Mouse (Mus musculus): ENCODE data around the gene Mast3. TPM values are rescaled to one million over a fixed set of nuclear protein-coding genes. Genes with fewer than 3 reads are reported as not detected.

Mast3 gene
- total RNA-seq, 2 experiments from 2014 or later: 7.2 to 8.9 TPM

DNA sequence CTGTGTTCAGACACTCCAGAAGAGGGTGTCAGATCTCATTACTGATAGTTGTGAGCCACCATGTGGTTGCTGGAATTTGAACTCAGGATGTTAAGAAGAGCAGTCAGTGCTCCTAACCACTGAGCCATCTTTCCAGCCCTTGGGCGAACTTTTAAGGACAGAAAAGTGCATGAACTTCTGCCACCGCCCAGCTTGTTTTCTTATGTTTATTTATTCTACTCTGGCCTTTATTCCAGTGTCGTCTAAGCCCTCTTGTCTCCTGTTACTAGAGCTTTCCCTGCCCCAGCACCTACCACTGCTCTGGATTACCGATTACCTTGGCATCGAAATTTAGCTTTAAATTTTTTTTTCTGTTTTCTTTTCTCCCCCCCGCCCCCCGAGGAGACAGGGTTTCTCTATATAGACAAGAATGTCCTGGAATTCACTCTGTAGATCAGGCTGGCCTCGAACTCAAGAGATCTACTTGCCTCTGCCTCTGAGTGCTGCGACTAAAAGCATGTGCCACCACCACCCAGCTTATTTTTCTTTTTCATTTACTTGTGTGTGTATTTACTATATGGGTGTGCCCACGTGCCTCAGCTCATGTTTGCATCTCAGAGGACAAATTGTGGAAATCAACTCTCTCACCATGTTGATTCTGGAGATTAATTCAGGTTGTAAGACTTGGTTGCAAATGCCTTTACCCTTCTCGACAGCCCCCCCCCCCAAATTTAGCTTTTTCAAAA is 1.9 kb downstream of the Mast3 start:
- DNase-seq: no peak

DNA sequence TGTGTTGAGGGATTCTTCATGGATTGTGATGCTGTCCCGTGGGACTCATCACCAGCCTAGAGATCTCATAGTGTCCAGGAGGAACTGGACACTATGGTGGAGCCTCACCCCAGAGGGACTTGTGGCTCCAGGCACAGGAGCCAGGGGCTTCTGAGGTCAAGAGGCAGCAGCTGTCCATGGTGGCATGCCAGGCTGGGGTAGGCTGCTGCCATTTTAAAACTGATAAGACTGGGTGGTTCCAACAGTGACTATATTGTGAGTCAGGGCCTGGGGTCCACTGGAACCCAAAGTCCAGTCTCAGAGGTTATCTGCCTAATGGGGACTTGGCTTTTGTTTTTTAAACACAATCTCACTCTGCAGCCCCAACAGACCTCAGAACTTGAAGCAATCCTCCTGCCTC is 3.0 kb downstream of the Mast3 start:
- no peak for DNase-seq

DNA sequence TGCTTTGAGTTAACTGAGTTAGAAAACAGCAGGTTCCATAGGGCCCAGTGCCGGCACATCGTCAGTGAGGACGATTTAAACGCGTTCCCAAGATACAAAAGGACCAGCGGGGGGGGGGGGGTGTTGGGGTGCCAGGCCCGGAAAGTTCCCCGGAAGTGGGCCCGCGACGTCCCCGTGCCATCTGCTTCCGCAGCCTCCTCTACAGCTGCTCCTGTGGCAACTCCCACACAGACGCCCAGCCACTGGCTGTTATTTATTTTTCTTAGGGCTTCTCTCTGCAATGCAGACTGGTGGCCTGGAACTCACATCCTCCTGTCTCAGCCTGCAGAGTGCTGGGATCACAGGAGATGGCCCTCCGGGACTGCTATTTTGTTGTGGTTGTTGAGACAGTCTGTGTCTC is 3.7 kb downstream of the Mast3 start:
- no peak for DNase-seq

DNA sequence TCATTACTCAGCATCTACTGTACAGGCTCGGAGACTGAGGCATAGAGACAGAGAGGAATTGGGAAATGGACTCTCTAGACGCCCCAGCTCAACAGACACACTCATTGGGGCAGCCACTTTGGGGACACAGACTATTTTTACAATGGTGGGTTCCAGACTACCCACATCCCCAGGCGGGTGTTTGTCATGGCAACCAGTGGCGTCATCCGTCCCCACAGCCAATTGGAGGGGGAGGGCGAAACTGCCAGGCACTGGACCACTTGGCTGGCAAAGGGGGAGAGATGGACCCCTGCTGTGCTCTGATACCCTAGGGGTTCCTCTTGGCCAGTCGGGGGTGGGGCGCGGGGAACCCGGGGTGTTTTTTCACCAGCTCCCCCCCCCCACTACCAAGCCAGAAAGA is 4.2 kb downstream of the Mast3 start:
- DNase-seq: no peak

DNA sequence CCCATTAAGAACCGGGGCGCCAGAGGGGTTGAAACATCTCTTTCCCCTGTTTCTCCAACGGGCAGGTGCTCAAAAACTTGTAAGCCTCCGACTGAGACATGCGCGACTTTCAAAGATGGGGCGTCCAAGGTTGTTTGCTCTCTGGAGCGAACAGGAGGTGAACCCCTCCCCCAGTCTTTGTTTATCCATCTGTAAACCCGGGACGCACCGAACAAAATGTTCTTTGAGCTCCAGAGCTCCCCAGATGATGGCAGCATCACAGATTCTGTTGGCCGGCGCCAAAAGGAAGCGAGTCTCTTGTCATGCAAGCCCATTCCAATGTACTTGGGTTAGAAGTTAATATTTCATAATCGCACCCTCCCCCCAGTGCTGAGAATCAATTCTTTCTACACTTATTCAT is 6.6 kb downstream of the Mast3 start:
- DNase-seq: no peak

DNA sequence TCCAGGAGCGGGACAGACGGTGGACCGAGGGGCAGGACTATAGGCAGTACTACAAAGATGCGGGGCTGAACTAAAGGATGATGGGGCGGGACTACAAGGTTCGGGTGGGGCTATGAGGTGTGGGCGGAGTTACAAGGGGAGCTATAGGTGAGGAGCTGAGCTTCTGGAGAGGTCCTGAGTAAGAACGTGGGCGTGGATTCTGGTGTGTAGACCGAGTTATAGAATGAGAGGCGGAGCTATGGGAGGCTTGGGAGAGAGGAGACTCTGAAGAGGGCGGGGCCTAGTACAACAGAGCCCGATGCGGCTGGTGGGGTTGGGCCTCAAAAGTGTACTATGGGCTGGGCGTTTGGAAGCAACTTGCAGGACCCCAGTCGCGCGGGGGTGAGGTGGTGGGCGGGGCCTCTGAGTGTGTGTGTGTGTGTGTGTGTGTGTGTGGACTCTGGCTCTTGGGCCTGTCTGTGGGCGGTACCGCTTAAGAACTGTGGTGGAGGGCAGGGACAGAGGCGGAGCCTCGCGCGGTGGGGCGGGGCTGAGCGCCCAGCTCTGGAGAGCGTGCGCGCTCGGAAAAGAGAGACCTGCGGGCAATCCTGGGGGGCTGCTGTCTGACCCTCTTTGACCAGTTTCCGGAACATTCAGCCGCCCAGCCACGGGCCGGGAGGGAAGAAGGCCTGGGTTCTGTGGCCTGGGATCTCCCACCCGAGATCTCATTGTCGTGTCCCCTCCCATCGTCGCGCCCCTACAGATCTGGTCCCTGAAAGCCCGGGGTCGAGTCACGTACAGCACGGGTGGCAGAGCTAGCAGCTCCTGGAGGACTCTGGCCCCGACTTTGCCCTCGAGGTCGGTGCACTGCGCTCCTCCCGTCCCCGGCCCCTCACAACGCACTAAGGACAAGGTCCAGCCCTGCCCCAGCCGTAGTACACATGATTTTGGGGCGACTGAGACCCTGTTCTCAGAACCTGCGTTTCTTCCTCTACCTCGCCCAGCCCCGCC is 7.5 kb downstream of the Mast3 start:
- peak; percentile 78 for DNase-seq

DNA sequence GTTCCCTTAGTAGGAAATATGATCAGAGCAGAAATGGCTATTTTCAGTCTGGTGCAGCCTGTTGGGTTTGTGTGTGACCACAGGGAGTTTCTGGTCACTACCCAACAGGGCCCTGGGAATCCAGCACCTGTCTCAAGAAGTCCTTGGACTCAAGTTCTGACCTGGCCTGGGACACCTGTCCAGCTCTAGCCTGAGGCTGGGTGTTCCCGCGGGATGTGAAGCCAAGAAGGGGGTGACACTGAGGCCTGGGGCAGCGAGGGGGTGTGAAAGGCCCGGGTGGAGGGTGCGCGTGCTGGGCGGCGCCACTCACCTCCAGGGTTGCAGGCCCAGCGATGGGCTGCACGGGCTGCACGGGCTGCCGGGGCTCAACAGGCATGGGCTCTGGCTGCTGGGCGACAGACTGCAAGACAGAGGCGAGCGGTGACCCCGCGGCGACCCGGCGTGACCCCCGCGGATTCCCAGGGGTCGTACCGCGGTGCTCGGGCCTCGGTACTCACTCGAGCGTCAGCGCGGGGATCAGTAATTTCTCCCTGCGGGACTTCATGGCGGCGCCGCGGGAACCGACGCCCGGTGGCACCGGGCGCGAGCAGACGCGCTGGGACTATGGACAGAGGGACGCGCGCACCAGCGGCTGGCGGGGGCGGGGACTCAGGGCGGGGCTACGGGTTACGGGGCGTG is 8.3 kb downstream of the Mast3 start:
- DNase-seq: peak; percentile 73

DNA sequence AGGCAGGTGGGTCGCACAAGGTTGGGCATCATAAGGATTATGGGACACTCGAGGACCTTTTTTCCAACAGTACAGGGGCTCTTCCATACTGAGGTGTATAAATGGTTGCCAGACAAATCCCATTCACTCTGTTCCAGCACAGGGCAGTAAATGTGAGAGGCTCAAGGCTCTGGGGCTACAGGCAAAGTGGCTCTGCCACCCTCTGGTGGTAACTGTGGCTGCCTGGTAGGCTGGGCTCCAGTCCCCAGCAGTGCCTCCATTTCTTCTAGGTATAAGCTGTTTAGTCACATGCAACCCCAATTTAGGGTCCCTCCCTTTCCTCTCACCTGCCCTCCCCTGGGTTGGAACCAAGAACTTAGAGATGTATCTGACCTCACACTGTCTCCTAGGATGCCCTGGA is 9.5 kb downstream of the Mast3 start:
- no peak for DNase-seq

DNA sequence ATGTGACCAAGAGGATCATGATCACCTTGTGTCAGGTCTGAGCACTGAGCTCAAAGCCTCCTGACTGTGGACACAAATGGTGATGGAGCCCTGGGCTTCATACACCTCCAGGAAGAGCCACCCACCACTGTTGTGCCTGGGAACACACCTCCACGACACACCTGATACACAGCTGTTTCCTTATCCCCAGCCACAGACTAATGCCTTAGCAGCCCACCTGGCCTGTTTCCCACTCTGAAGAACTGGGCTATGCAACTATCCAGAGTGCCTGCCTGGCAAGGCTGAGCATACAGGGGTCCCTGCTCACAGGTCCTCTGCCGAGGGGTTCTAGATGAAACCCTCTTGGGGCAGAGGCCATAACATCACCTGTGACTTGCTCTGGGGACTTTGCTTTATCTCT is 10.6 kb downstream of the Mast3 start:
- no peak for DNase-seq

DNA sequence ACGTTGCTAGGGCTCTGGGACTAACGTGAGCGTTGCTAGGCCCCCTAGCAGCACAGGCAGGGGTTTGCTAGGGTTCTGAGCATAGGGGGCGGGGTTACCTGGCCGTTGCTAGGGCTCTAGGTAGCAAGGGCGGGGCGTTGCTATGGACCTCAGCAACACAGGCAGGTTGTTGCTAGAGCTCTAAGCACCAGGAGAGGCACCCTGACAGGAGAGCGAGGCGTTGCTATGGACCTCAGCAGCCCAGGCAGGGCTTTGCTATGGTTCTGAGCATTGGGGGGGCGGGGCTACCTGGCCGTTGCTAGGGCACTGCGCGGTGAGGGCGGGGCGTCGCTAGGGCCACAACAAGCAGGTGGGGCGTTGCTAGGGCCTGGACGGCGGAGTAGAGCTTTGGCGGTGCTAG is 12.2 kb downstream of the Mast3 start:
- no peak for DNase-seq

DNA sequence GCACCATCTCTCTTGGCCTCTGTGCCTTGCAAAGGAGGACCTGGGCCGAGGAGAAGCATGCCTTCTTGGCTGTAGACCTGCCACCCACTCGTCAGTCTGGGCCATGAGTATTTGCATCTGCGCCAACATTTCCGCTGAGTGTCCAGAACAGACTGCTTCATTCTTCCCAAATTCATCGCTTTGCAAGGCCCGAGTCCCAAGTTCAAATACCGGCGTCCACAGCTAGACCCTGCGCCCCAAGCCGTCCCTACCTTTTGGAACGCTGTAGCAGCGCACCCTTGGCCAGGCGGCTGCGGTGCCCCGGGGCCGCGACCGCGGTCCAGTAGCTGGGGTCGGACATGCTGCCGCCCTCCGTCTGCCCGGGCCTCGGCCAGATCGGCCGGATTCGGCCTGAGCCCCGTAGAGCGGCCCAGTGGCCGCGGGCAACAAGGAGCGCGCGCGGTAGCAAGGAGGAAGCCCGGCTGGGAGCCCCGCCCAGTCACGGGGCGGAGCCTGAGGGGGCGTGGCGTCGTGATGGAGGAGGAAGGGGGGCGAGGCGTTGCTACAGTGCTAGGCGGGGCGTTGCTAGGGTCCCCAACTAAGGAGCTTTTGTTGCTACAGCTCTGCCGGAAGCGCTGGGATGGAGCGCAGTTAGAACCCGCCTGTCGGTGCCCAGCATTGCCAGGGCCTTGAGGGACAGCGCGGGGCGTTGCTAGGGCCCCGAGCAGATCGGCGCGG is 12.7 kb downstream of the Mast3 start:
- peak; percentile 98 for DNase-seq

DNA sequence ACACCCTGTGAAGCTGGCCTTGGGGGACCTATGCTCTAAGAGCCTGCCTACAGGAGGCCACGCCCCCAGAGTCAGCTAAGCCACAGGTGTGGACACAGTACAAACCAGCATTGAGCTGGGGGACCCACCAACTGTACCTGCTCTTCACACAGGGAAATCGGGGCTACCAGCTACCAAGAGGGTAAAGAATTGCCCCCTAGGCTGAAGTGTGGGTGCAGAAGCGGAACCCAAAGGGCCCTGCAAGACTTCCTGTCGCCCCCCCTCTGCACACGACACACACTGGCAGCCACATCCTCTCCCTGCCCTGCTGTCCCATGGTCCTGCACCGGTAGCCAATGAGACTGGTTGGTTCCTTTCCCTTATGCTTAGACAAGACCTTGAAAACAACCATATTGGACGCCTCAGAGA is 13.6 kb downstream of the Mast3 start:
- DNase-seq: no peak

DNA sequence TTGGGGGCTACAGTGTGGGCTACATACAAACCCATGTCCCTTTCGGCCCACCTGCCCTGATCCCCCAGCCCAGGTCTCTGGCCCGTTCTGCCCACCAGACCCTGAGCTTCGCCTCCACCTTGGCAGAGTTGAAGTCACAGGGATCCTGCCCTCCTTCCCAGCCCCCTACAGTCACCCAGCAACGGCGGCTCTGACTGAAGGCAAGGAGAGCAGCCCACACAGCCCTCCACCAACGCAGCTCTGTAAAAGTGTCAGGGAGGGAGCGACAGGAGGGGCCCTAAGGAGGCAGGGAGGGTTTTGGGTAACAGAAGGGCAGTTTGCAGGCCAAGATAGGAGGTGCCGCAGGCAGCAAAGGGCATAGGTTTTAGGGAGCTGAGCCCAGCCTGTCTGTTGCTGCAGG is 14.0 kb downstream of the Mast3 start:
- no peak for DNase-seq

DNA sequence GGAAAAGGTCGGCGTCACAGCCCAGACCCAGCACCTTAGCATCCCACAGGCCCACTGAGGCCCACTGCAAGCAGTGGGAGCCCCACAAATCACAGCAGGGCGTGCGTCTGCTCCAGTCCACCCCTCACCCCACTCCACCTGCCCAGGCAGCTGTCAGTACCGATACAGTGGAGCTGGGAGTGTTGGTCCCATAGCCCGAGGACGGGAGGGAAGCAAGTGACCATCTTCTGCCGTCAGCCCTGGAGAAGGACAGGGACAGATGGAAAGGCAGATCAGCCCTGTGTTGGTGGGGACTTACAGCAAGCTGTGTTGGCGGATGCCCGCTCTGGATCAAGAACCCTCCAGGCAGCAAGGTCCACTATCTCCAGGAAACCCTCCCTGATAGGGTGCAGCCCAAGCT is 15.8 kb downstream of the Mast3 start:
- no peak for DNase-seq

DNA sequence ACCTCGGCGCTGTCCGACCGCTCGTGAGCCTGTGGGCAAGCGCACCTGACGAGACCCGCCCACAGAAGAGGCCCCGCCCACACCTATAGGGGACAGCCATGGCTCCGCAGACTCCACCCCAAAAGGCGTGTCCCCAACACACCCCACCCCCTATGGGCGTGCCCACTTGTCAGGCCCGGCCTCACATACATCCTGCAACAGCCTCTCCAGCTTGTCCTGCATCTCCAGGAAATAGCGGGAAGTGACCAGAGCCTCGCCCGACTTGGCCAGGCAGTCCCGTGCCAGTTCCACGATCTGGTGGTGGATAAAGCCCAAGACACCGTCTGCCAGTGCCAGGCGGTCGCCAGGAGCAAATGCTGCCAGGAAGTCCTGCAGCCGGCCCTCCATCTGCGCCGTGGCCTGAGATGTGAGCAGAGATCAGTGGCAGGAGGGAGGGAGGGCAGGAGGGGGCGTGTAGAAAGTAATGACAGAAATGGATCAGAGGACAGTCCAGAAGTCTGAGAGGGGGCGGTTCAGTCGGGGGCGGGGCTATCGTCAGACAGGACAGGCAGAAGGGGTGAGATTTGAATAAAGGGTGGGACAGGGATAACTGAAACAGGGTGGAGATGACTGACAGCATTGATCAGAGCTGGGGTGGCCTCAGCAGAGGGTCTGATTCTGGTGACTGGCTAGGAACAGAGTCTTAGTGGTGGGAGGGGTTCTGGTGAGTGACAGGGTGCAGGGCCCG is 16.8 kb downstream of the Mast3 start:
- DNase-seq: no peak

DNA sequence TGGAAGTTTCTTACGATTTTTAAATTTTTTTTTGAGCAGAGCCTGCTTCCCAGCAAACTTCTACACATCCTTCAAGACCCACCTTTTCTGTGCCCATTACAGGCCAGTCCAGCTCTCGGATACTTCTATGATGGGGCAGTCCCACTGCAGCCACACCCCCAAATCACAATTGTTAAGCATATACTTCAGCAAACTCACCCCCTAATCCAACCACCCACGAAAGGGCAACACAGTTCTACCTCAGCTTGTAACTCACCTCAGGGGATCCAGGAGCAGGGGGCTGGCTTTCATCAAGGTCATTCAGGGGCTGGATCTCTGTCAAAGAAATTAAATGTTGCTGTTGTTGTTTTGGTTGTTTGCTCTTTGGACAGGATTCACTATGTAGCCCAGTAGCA is 17.8 kb downstream of the Mast3 start:
- no peak for DNase-seq

DNA sequence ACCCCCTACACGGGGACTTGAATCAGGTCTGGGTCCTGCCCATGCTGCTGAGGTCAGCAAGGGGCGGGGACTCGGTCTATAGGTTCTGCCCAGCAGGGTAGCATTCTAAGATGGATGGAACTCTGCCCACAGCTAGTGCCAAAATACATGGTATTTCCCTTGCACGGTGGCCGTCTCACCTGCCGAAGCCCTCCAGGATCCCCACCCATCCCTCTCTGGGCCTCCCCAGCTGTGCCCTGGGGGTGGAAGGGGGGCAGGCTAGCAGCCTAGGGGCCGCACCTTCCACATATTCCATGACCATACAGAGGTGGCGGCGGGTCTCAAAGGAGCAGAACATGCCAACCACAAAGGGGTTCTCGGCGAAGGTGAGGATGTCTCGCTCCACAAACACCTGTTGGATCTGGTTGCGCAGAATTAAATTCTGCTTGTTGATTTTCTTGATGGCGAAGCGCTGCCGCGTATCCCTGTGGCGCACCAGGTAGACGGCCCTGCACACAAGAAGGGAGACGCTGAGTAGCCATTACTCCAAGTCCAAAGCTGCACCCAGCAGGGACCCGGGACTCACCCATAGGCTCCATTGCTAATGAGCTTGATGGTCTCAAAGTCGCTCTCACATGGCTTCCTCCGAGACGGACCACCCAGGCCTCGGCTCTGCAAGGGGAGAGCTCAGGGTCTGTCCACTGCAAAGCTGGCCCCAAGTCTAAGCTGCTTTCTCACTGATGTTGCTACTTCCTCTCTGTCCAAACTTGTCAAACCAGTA is 18.4 kb downstream of the Mast3 start:
- no peak for DNase-seq

DNA sequence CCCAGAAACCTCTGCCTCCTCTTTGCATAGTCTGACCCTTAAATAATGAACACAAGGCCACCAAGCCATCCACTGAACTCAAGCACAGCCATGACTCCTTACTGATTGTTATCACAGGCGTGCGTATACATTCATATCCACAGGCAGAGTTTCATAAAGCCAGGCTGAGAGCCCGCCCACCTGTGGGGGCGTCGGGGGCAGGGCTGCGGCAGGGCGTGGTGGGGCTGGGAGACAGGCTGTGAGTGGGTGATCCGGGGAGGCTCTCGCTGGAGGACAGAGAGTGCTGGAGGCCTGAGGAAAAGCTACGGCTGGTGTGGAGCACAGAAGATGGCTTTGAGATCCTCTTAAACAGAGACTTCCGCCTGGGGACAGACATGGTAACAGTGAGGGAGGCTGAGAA is 24.8 kb downstream of the Mast3 start:
- no peak for DNase-seq

DNA sequence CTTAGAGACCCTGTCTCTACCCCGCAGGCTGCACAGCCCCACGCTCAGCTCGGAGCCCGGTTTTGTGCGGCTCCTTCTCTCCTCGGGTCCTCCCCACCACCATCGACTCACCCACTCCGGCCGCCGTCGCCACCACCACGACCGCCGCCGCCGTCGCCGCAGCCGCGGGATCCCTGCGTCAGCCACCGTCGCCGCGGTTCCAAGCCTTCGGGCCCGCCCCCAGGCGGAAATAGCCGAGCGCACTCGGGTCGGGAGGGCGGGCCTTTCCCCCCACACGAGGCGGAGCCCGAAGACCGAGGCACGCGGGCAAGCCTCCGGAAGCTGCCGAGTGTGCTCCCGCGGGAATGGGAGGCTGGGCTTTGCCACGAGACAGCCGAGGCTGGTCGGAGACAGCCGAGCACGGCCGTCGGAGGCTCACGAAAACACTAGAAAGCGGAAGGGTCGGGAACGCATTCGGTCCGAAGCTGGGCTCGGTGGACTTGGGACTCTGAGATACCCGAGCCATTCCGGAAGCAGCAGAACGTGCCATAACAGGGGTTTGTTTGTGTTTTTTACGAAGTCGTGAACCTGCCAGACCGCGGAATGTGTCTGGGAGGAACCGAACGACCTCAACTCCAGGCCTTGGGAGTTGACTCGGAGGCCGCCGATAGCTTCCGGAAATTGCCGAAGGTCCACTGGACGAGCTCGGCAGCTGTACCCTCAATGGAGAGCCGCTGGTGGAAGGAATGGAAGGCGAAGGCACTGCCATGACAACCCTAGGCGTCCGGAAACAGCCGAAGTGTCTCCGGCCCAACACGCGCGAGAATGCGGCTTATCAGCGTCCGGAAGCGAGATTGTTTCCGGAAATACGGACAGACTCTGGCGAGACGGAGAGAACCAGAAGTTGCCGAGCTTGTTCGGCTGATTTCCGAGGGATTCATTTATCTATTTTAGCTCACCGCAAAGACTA is 28.1 kb downstream of the Mast3 start, which contains the start of gene Pik3r2:
Gene Pik3r2 (minus strand): TSS at position 218 of the 949 bp plus-strand sequence.
- peak; percentile 99 for DNase-seq
